Comparison of ENCODE assay signal across 31 mouse cellular contexts in genomic region chr1:101629006-101629405, GRCm38 (mm10).
DNase-seq lines count a peak whose midpoint lies in the region; ATAC-seq and TF ChIP-seq lines count a peak whose summit lies in the region.
"Had no signal": no experiment of that assay in that cellular context is flagged by ENCODE, and none has a peak within 500 bp of the region (broad histone marks: within the 10 kb centered on the region; RNA-seq: fewer than 3 reads in every experiment).

No protein-coding gene starts in this region.

- DNase-seq in embryo, embryonic 11 days: peak; percentile 2
- DNase-seq in embryo, embryonic 10.5 days (ENCODE audit: low spot score): no peak
- DNase-seq in ES-CJ7 (ENCODE audit: low read depth, low spot score): peak; percentile 73
- DNase-seq in ZHBTc4 (ENCODE audit: low read depth, low spot score): peak; percentile 55
- no peak for DNase-seq in cerebellum, postnatal 25 days
- DNase-seq: adrenal gland, adult 8-10 months; adrenal gland, postnatal 36 days; B cell, adult 2 months; cerebellum, adult 11 months; cerebellum, adult 2 months; cerebellum, adult 9-11 months; cerebellum, postnatal 36 days; gastrocnemius, postnatal 25 days; heart, adult 18-20 months; heart, postnatal 10 days; heart, postnatal 36 days; kidney, adult 11 months had no signal

- no peak overlapping the region for H3K9ac ChIP-seq in forebrain, embryonic 12.5 days
- H3K9ac ChIP-seq: embryonic facial prominence, embryonic 12.5 days; embryonic facial prominence, embryonic 15.5 days; forebrain, embryonic 15.5 days; heart, embryonic 12.5 days; heart, embryonic 15.5 days; hindbrain, embryonic 13.5 days; intestine, embryonic 15.5 days had no signal

- H3K9me3 ChIP-seq in E14TG2a.4 (ENCODE audit: low read length): peaks cover 12% of the 10 kb centered on the region; the same call in 1 of the 2 replicates
- no peaks in the 10 kb centered on the region for H3K9me3 ChIP-seq in forebrain, embryonic 12.5 days
- H3K9me3 ChIP-seq: embryonic facial prominence, embryonic 12.5 days; embryonic facial prominence, embryonic 15.5 days; forebrain, embryonic 15.5 days; heart, embryonic 12.5 days; heart, embryonic 15.5 days; hindbrain, embryonic 10.5 days; hindbrain, embryonic 13.5 days; intestine, embryonic 15.5 days had no signal

- no peaks in the 10 kb centered on the region for H3K36me3 ChIP-seq in E14TG2a.4 (ENCODE audit: insufficient read depth, low read length)
- no peaks in the 10 kb centered on the region for H3K36me3 ChIP-seq in forebrain, embryonic 12.5 days (replicated peaks)
- H3K36me3 ChIP-seq: embryonic facial prominence, embryonic 12.5 days; embryonic facial prominence, embryonic 15.5 days; forebrain, embryonic 15.5 days; heart, embryonic 12.5 days; heart, embryonic 15.5 days; hindbrain, embryonic 10.5 days; hindbrain, embryonic 13.5 days; intestine, embryonic 15.5 days had no signal

- H3K4me1 ChIP-seq in E14TG2a.4 (replicated peaks; ENCODE audit: low read depth, low read length): 0 out of 2 replicates have a peak, but pooled peaks cover 5% of the 10 kb centered on the region
- H3K4me1 ChIP-seq in forebrain, embryonic 12.5 days: no peaks in the 10 kb centered on the region
- H3K4me1 ChIP-seq: embryonic facial prominence, embryonic 12.5 days; embryonic facial prominence, embryonic 15.5 days; forebrain, embryonic 15.5 days; heart, embryonic 12.5 days; heart, embryonic 15.5 days; hindbrain, embryonic 10.5 days; hindbrain, embryonic 13.5 days; intestine, embryonic 15.5 days had no signal

- peak; percentile 14; the same call in 1 of the 2 replicates for TF ChIP-seq CTCF in E14TG2a.4 (conservative IDR thresholded peaks at IDR 0.05; ENCODE audit: low read length)

- H3K4me2 ChIP-seq in forebrain, embryonic 12.5 days: no peak overlapping the region
- H3K4me2 ChIP-seq: embryonic facial prominence, embryonic 12.5 days; embryonic facial prominence, embryonic 15.5 days; forebrain, embryonic 15.5 days; heart, embryonic 12.5 days; heart, embryonic 15.5 days; hindbrain, embryonic 13.5 days; intestine, embryonic 15.5 days had no signal

- no peak for ATAC-seq in forebrain, embryonic 12.5 days (ENCODE audit: low FRiP score)
- ATAC-seq: activated CD4-positive, CD25-positive, alpha-beta regulatory T cell, adult 4 months; forebrain, embryonic 15.5 days; hindbrain, embryonic 16.5 days; intestine, embryonic 15.5 days; Patski had no signal

- no peaks in the 10 kb centered on the region for H3K27me3 ChIP-seq in E14TG2a.4 (ENCODE audit: insufficient read depth, low read length)
- H3K27me3 ChIP-seq in forebrain, embryonic 12.5 days: no peaks in the 10 kb centered on the region
- H3K27me3 ChIP-seq: CH12.LX; embryonic facial prominence, embryonic 12.5 days; embryonic facial prominence, embryonic 15.5 days; forebrain, embryonic 15.5 days; heart, embryonic 12.5 days; heart, embryonic 15.5 days; hindbrain, embryonic 13.5 days; intestine, embryonic 15.5 days; Patski had no signal

- no peak overlapping the region for H3K27ac ChIP-seq in forebrain, embryonic 12.5 days
- H3K27ac ChIP-seq: embryonic facial prominence, embryonic 12.5 days; embryonic facial prominence, embryonic 15.5 days; forebrain, embryonic 15.5 days; heart, embryonic 15.5 days; hindbrain, embryonic 10.5 days; hindbrain, embryonic 13.5 days; intestine, embryonic 15.5 days had no signal

- H3K4me3 ChIP-seq in E14TG2a.4 (replicated peaks; ENCODE audit: low read length): no peak overlapping the region
- no peak overlapping the region for H3K4me3 ChIP-seq in forebrain, embryonic 12.5 days (replicated peaks)
- H3K4me3 ChIP-seq: embryonic facial prominence, embryonic 12.5 days; embryonic facial prominence, embryonic 15.5 days; forebrain, embryonic 15.5 days; heart, embryonic 12.5 days; heart, embryonic 15.5 days; hindbrain, embryonic 10.5 days; hindbrain, embryonic 13.5 days; intestine, embryonic 15.5 days had no signal

- 61% methylated on average over 2 of the region's 2 CpGs for WGBS in forebrain, embryonic 12.5 days

Comparison
In these comparisons a context has a peak if more than half of its experiments do, and no peak if none do; other contexts are left out.
1. DNase-seq: peak in embryo, embryonic 11 days (single experiment), ES-CJ7 (single experiment) and ZHBTc4 (single experiment); none in embryo, embryonic 10.5 days (single experiment) and cerebellum, postnatal 25 days (0 of 2).